8 mouse cellular contexts compared by ENCODE assay signal in genomic region chr13:64432017-64432995, GRCm38 (mm10). TPM values are rescaled to one million over a fixed set of nuclear protein-coding genes. Genes with fewer than 3 reads are reported as not detected.
DNase-seq lines count a peak whose midpoint lies in the region; ATAC-seq and TF ChIP-seq lines count a peak whose summit lies in the region.

Cdk20 (plus strand) TSS chr13:64432314.

- peak within 1 kb of the TSS; percentile 89 for H3K4me2 ChIP-seq in heart, embryonic 11.5 days
- H3K4me2 ChIP-seq in kidney, embryonic 16.5 days (replicated peaks; ENCODE audit: low read depth, low read length): peak within 1 kb of the TSS; percentile 78
- peak within 1 kb of the TSS; percentile 69 for H3K4me2 ChIP-seq in myocyte (ENCODE audit: low read depth)

- peak within 1 kb of the TSS; percentile 85 for H3K27ac ChIP-seq in heart, embryonic 11.5 days (ENCODE audit: low read depth, low read length)
- peak within 1 kb of the TSS; percentile 94 for H3K27ac ChIP-seq in kidney, embryonic 16.5 days (ENCODE audit: low read length)
- H3K27ac ChIP-seq in liver, adult 2 months (replicated peaks; ENCODE audit: insufficient read depth, low read depth, low read length): peak within 1 kb of the TSS; percentile 65

- H3K79me3 ChIP-seq in C2C12 (ENCODE audit: low read depth): no peaks in the 10 kb centered on the region

- H3K9ac ChIP-seq in heart, embryonic 11.5 days (ENCODE audit: low read depth, low read length): peak within 1 kb of the TSS; percentile 77
- H3K9ac ChIP-seq in kidney, embryonic 16.5 days (replicated peaks; ENCODE audit: low read length): peak within 1 kb of the TSS; percentile 72
- peak within 1 kb of the TSS; percentile 75 for H3K9ac ChIP-seq in liver, adult 2 months (ENCODE audit: low read depth, low read length)

- peak within 1 kb of the TSS; percentile 46 for H3K4me3 ChIP-seq in C2C12 (ENCODE audit: insufficient read depth, poor library complexity, severe bottlenecking)
- peak within 1 kb of the TSS; percentile 77 for H3K4me3 ChIP-seq in erythroblast, embryonic 14.5 days (replicated peaks)
- peak within 1 kb of the TSS; percentile 63 for H3K4me3 ChIP-seq in heart, embryonic 11.5 days (ENCODE audit: low read depth, low read length)
- peak within 1 kb of the TSS; percentile 75 for H3K4me3 ChIP-seq in kidney, embryonic 16.5 days (ENCODE audit: low read length)
- peak within 1 kb of the TSS; percentile 77 for H3K4me3 ChIP-seq in liver, adult 2 months (ENCODE audit: insufficient read depth, low read depth, low read length)
- H3K4me3 ChIP-seq in myocyte: peak within 1 kb of the TSS; percentile 37

- under 1% methylated on average over 57 of the region's 57 CpGs for WGBS in heart, embryonic 11.5 days (ENCODE audit: insufficient replicate concordance)
- under 1% methylated on average over 57 of the region's 57 CpGs for WGBS in kidney, embryonic 16.5 days
- under 1% methylated on average over 57 of the region's 57 CpGs for WGBS in liver, adult 2 months

- H3K79me2 ChIP-seq in C2C12 (ENCODE audit: control insufficient read depth, insufficient read depth): no peaks in the 10 kb centered on the region
- H3K79me2 ChIP-seq in liver, adult 2 months (ENCODE audit: control insufficient read depth, insufficient read depth, low read length): no peaks in the 10 kb centered on the region
- H3K79me2 ChIP-seq in myocyte (ENCODE audit: control insufficient read depth, insufficient read depth): no peaks in the 10 kb centered on the region

- TF ChIP-seq CTCF in C2C12 (IDR thresholded peaks at IDR 0.05; ENCODE audit: control insufficient read depth, insufficient read depth, insufficient read length): peak; percentile 57
- TF ChIP-seq CTCF in brain, embryonic 14.5 days (IDR thresholded peaks at IDR 0.05; ENCODE audit: borderline replicate concordance, extremely low read depth, insufficient read depth, insufficient read length): peak; percentile 77
- peak; percentile 79 for TF ChIP-seq CTCF in liver, adult 2 months (IDR thresholded peaks at IDR 0.05; ENCODE audit: low read depth, low read length)

- peaks cover 27% of the 10 kb centered on the region for H3K4me1 ChIP-seq in erythroblast, embryonic 14.5 days (ENCODE audit: control insufficient read depth)
- H3K4me1 ChIP-seq in heart, embryonic 11.5 days (ENCODE audit: control insufficient read depth, insufficient read depth, low read length): peaks cover 4% of the 10 kb centered on the region; the same call in 1 of the 2 replicates
- H3K4me1 ChIP-seq in kidney, embryonic 16.5 days (ENCODE audit: insufficient read depth, low read length): peaks cover 13% of the 10 kb centered on the region
- peaks cover 3% of the 10 kb centered on the region for H3K4me1 ChIP-seq in liver, adult 2 months (ENCODE audit: control insufficient read depth, insufficient read depth, low read length)

- no peaks in the 10 kb centered on the region for H3K9me3 ChIP-seq in erythroblast, embryonic 14.5 days (ENCODE audit: control insufficient read depth, low read length)
- no peaks in the 10 kb centered on the region for H3K9me3 ChIP-seq in heart, embryonic 11.5 days (replicated peaks; ENCODE audit: control insufficient read depth, low read length)
- H3K9me3 ChIP-seq in kidney, embryonic 16.5 days (ENCODE audit: low read length): no peaks in the 10 kb centered on the region

- H3ac ChIP-seq in C2C12 (ENCODE audit: control insufficient read depth, insufficient read length, low read depth) (peak within 1 kb of the TSS; percentile 70), myocyte (ENCODE audit: control insufficient read depth, insufficient read length) (no peak within 1 kb of the TSS)

- no peaks in the 10 kb centered on the region for H3K36me3 ChIP-seq in C2C12 (ENCODE audit: control insufficient read depth, insufficient read depth)
- no peaks in the 10 kb centered on the region for H3K36me3 ChIP-seq in erythroblast, embryonic 14.5 days (ENCODE audit: control insufficient read depth)
- H3K36me3 ChIP-seq in heart, embryonic 11.5 days (ENCODE audit: control insufficient read depth, insufficient read depth, low read length): no peaks in the 10 kb centered on the region
- no peaks in the 10 kb centered on the region for H3K36me3 ChIP-seq in kidney, embryonic 16.5 days (ENCODE audit: insufficient read depth, low read length)
- no peaks in the 10 kb centered on the region for H3K36me3 ChIP-seq in liver, adult 2 months (ENCODE audit: control insufficient read depth, insufficient read depth, low read length)
- no peaks in the 10 kb centered on the region for H3K36me3 ChIP-seq in myocyte (ENCODE audit: control insufficient read depth, insufficient read depth)
- no peaks in the 10 kb centered on the region for H3K36me3 ChIP-seq in splenic B cell, adult 2 months (ENCODE audit: control insufficient read depth, insufficient read depth, low read length, poor library complexity, severe bottlenecking)

- peak; percentile 99 for DNase-seq in brain, embryonic 14.5 days (ENCODE audit: low read depth)
- peak; percentile 95 for DNase-seq in liver, adult 2 months (ENCODE audit: extremely low read depth, low read depth, low spot score)
- peak; percentile 85 for DNase-seq in splenic B cell, adult 2 months (ENCODE audit: low read depth, low spot score)

- TF ChIP-seq POLR2A in brain, embryonic 14.5 days (IDR thresholded peaks at IDR 0.05; ENCODE audit: borderline replicate concordance, extremely low read depth, insufficient read depth, insufficient read length, poor library complexity, severe bottlenecking): peak; percentile 40; the same call in 1 of the 2 replicates
- 0 out of 2 replicates have a peak, but pooled peaks have one; percentile 23 for TF ChIP-seq POLR2A in liver, adult 2 months (IDR thresholded peaks at IDR 0.05; ENCODE audit: extremely low read depth, insufficient read depth, low read length)
- TF ChIP-seq POLR2A in myocyte (IDR thresholded peaks at IDR 0.05; ENCODE audit: insufficient read length, low read depth): peak; percentile 58

- ATAC-seq in heart, embryonic 11.5 days (replicated peaks; ENCODE audit: insufficient number of reproducible peaks, low FRiP score, low TSS enrichment): peak; percentile 99
- peak; percentile 99 for ATAC-seq in kidney, embryonic 16.5 days (ENCODE audit: low FRiP score, low TSS enrichment)

- no peaks in the 10 kb centered on the region for H3K27me3 ChIP-seq in C2C12 (ENCODE audit: control insufficient read depth, insufficient read depth, insufficient read length)
- H3K27me3 ChIP-seq in erythroblast, embryonic 14.5 days (ENCODE audit: control insufficient read depth): no peaks in the 10 kb centered on the region
- H3K27me3 ChIP-seq in heart, embryonic 11.5 days (ENCODE audit: control insufficient read depth, insufficient read depth, low read length): no peaks in the 10 kb centered on the region
- no peaks in the 10 kb centered on the region for H3K27me3 ChIP-seq in kidney, embryonic 16.5 days (ENCODE audit: insufficient read depth, low read length)
- H3K27me3 ChIP-seq in liver, adult 2 months (ENCODE audit: control insufficient read depth, insufficient read depth, low read length): no peaks in the 10 kb centered on the region
- H3K27me3 ChIP-seq in myocyte (ENCODE audit: control insufficient read depth, insufficient read depth, insufficient read length): no peaks in the 10 kb centered on the region
- H3K27me3 ChIP-seq in splenic B cell, adult 2 months (ENCODE audit: control insufficient read depth, insufficient read depth, low read length, poor library complexity, severe bottlenecking): no peaks in the 10 kb centered on the region

TF ChIP-seq in C2C12, 6 proteins besides CTCF, POLR2A, EP300 and RAD21:
- no peak for TF ChIP-seq CEBPB (IDR thresholded peaks at IDR 0.05; ENCODE audit: low read depth)
- peak; percentile 96 for TF ChIP-seq USF1 (IDR thresholded peaks at IDR 0.05; ENCODE audit: low read depth)
- TF ChIP-seq MAX (IDR thresholded peaks at IDR 0.05): no peak
- TF ChIP-seq MYOD1 (IDR thresholded peaks at IDR 0.05; ENCODE audit: control insufficient read depth, insufficient read length, low read depth): peak; percentile 77
- TF ChIP-seq FOSL1 (IDR thresholded peaks at IDR 0.05; ENCODE audit: insufficient read depth, low read length, poor library complexity, severe bottlenecking): no peak
TF ChIP-seq in C2C12: peak in this region for 2.

TF ChIP-seq in myocyte, 11 proteins besides CTCF, POLR2A, EP300 and RAD21:
- no peak for TF ChIP-seq TCF12 (IDR thresholded peaks at IDR 0.05; ENCODE audit: insufficient read depth, poor library complexity, severe bottlenecking)
- peak; percentile 13 for TF ChIP-seq POLR2AphosphoS2 (IDR thresholded peaks at IDR 0.05; ENCODE audit: insufficient read length, low read depth)
- TF ChIP-seq REST (IDR thresholded peaks at IDR 0.05; ENCODE audit: insufficient read depth, insufficient read length): no peak
- TF ChIP-seq MYOD1 (IDR thresholded peaks at IDR 0.05; ENCODE audit: control insufficient read depth in 1 of 3, insufficient read length in 2 of 3, low read depth in 2 of 3): peak in 2 of 3 experiments; percentile 86 to 90
- no peak for TF ChIP-seq E2F4 (IDR thresholded peaks at IDR 0.05; ENCODE audit: insufficient read depth)
- no peak for TF ChIP-seq MAX (IDR thresholded peaks at IDR 0.05; ENCODE audit: low read depth)
- no peak for TF ChIP-seq CEBPB (IDR thresholded peaks at IDR 0.05; ENCODE audit: insufficient read depth, poor library complexity, severe bottlenecking)
- TF ChIP-seq USF1 (IDR thresholded peaks at IDR 0.05; ENCODE audit: low read depth): peak; percentile 95
- peak; percentile 36 to 92 (median 83) for TF ChIP-seq MYOG (IDR thresholded peaks at IDR 0.05; ENCODE audit: control insufficient read depth in 1 of 3, insufficient read depth in 1 of 3, insufficient read length in 2 of 3, low read depth in 2 of 3)
- no peak for TF ChIP-seq TCF3 (IDR thresholded peaks at IDR 0.05; ENCODE audit: insufficient read length, low read depth)
- no peak for TF ChIP-seq SRF (IDR thresholded peaks at IDR 0.05; ENCODE audit: control insufficient read depth, insufficient read length, low read depth)

RNA-seq across cellular contexts. Expression of gene Cdk20, which starts in this region (rescaled TPM):
- polyA plus RNA-seq in C2C12 (2012; fragmentation: generic; extraction: Trizol) (6.7 TPM), myocyte (2012; fragmentation: generic; extraction: Trizol) (11.4 TPM)
- 23.7 and 26.9 TPM in 2 replicates for polyA plus RNA-seq in brain, embryonic 14.5 days (2012; rRNA removed)
- polyA plus RNA-seq in erythroblast, embryonic 14.5 days (2012): 0.86 and 1.3 TPM in 2 replicates
- polyA plus RNA-seq in heart, embryonic 11.5 days (2014; fragmentation: Nextera tagmentation; extraction: Ambion mirVana): 4.4 and 4.7 TPM in 2 replicates
- polyA plus RNA-seq in kidney, embryonic 16.5 days (2015; fragmentation: Nextera tagmentation; extraction: Ambion mirVana): 12.8 and 14.5 TPM in 2 replicates
- total RNA-seq in liver, adult 2 months (2014; rRNA removed): 4.0 and 5.6 TPM in 2 replicates
- polyA plus RNA-seq in liver, adult 2 months (2012; rRNA removed): 11.8 and 15.7 TPM in 2 replicates

Comparison
In these comparisons a context has a peak if more than half of its experiments do, and no peak if none do; other contexts are left out.
1. Peak in every context shown above with its lines: DNase-seq, ATAC-seq, H3K4me3 ChIP-seq and H3K27ac ChIP-seq.